Mouse (Mus musculus): ENCODE measurements around the gene Pam16.

- TF ChIP-seq CTCF (IDR thresholded peaks at IDR 0.05; ENCODE audit: low read depth, low read length) (no peak), EP300 (IDR thresholded peaks at IDR 0.05; ENCODE audit: insufficient read depth, low read depth, low read length) (no peak)
Measured at GRCm38 (mm10) chr16:4603453-4603837, 21.3 kb downstream of the Pam16 start.
